Mouse (Mus musculus) frontal cortex, adult 2 months (tissue): ENCODE data around the gene H2al1j. TPM values are rescaled to one million over a fixed set of nuclear protein-coding genes. Genes with fewer than 3 reads are reported as not detected.
"Not testable (repeated sequence)": the region's sequence is repeated elsewhere in the genome, so short reads cannot be mapped to it uniquely, and the experiment has no call there.

ENCODE experiments used
- DNase-seq, 2 experiments: peaks; one replicate each; pipeline ENCODE4 v3.0.0; 2022; ENCODE audit warnings: low spot score in 1 of 2; ENCODE audit errors: extremely low spot score in 1 of 2
- polyA plus RNA-seq: library from polyadenylated mRNA; depleted of rRNA; stranded (reverse); fragments of >200 nt; gene quantifications from 2 replicates; pipeline ENCODE4 v1.2.3, GENCODE M21; 2012; rRNA removed

The H2al1j gene
- polyA plus RNA-seq = not detected in 2 replicates

DNA sequence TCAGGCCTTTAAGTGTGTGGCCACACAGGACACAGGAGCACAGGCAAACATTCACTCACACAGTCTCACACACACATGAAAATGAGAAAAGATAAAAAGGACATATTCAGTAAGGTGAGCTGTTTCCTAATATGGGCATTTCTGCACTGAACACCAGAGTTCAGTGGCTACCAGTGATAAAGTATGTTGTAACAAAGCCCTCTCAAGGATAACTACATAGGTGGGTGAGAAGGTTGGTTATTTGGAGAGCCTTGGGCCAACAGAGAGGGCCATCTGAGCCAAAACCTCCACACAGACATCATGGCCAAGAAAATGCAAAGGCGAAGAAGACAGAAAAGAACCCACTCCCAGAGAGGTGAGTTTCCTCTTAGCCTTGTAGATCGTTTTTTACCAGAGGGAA, at the start of gene H2al1j:
Gene H2al1j (plus strand): TSS at position 301 of the 400 bp plus-strand sequence.
- DNase-seq = not testable (repeated sequence)

DNA sequence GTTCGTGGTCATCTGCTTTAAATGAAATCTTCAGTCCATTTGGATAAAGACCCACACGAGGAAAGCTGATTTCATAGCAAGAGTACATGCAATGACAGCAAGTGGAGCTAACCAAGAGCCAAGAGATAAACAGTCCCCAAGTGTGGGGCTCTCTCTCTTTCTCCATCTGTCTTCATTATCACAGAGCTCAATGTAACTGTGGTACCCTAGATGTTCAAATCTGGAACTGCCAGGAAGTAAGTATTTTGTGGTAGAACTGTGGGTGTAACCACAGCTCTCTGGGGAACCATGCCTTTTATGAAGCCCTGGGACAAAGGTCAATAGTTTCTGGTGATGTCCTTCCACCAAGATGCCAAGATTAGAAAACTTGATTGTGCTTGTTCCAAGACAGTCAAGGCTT, 46.9 kb upstream of the H2al1j start:
- DNase-seq = no peak

DNA sequence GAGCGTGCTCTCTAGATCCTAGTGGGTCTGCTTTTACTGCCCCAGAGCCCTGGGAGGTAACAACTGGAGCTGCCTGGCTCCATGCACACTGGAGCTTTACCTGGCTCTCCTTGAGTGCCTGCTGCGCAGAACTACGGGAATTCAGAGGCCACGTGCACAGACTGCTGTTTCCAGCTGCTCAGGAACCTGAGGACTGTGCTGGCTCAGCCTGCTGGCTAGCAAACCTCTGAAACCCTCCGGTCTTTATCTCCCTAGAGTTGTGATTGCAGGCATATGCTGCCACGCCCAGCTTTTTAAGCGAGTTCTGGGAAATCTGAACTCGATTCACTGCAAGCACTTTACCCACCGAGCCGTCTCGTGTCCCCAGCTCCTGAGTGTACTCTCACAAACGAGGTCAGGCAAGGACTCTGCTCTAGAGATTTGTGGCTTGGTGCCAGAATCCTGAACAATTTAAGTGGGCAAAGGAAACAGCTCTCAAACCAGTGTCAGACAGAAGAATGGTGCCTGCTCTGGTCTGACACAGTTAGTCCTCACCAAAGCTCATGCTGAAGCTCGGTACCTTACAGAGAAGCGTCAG, 39.2 kb upstream of the H2al1j start:
- DNase-seq = no peak

- DNase-seq = no peak
These were observed 38.4 kb upstream of the H2al1j start for GRCm38 (mm10) chrX:11289244-11289643.

- DNase-seq = not testable (repeated sequence)
These were observed 28.7 kb upstream of the H2al1j start, which contains the start of gene H2al1a for GRCm38 (mm10) chrX:11298957-11299356. H2al1a (plus strand) TSS chrX:11299257.

GRCm38 (mm10) chrX:11302132-11302531, 25.5 kb upstream of the H2al1j start, which contains the start of gene H2al1b:
H2al1b (plus strand) TSS chrX:11302432.
- DNase-seq = not testable (repeated sequence)

GRCm38 (mm10) chrX:11305355-11305754, 22.3 kb upstream of the H2al1j start, which contains the start of gene H2al1c:
H2al1c (plus strand) TSS chrX:11305655.
- not testable (repeated sequence) for DNase-seq

- DNase-seq = not testable (repeated sequence)
These were observed 19.1 kb upstream of the H2al1j start, which contains the start of gene H2al1d for GRCm38 (mm10) chrX:11308524-11308923. H2al1d (plus strand) TSS chrX:11308824.

- not testable (repeated sequence) for DNase-seq
These were observed 16.0 kb upstream of the H2al1j start, which contains the start of gene H2al1e for GRCm38 (mm10) chrX:11311634-11312033. H2al1e (plus strand) TSS chrX:11311934.

DNA sequence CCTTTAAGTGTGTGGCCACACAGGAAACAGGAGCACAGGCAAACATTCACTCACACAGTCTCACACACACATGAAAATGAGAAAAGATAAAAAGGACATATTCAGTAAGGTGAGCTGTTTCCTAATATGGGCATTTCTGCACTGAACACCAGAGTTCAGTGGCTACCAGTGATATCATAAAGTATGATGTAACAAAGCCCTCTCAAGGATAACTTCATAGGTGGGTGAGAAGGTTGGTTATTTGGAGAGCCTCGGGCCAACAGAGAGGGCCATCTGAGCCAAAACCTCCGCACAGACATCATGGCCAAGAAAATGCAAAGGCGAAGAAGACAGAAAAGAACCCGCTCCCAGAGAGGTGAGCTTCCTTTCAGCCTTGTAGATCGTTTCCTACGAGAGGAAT, 12.8 kb upstream of the H2al1j start, which contains the start of gene H2al1f:
Gene H2al1f (plus strand): TSS at position 301 of the 400 bp plus-strand sequence.
- not testable (repeated sequence) for DNase-seq

GRCm38 (mm10) chrX:11317956-11318355, 9.7 kb upstream of the H2al1j start, which contains the start of gene H2al1g:
H2al1g (plus strand) TSS chrX:11318256.
- DNase-seq = not testable (repeated sequence)

DNA sequence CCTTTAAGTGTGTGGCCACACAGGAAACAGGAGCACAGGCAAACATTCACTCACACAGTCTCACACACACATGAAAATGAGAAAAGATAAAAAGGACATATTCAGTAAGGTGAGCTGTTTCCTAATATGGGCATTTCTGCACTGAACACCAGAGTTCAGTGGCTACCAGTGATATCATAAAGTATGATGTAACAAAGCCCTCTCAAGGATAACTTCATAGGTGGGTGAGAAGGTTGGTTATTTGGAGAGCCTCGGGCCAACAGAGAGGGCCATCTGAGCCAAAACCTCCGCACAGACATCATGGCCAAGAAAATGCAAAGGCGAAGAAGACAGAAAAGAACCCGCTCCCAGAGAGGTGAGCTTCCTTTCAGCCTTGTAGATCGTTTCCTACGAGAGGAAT, 6.4 kb upstream of the H2al1j start, which contains the start of gene H2al1h:
Gene H2al1h (plus strand): TSS at position 301 of the 400 bp plus-strand sequence.
- DNase-seq = not testable (repeated sequence)

DNA sequence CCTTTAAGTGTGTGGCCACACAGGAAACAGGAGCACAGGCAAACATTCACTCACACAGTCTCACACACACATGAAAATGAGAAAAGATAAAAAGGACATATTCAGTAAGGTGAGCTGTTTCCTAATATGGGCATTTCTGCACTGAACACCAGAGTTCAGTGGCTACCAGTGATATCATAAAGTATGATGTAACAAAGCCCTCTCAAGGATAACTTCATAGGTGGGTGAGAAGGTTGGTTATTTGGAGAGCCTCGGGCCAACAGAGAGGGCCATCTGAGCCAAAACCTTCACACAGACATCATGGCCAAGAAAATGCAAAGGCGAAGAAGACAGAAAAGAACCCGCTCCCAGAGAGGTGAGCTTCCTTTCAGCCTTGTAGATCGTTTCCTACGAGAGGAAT, 3.3 kb upstream of the H2al1j start, which contains the start of gene H2al1i:
Gene H2al1i (plus strand): TSS at position 301 of the 400 bp plus-strand sequence.
- not testable (repeated sequence) for DNase-seq

- no peak for DNase-seq
These were observed 18.1 kb downstream of the H2al1j start for GRCm38 (mm10) chrX:11345762-11346161.

DNA sequence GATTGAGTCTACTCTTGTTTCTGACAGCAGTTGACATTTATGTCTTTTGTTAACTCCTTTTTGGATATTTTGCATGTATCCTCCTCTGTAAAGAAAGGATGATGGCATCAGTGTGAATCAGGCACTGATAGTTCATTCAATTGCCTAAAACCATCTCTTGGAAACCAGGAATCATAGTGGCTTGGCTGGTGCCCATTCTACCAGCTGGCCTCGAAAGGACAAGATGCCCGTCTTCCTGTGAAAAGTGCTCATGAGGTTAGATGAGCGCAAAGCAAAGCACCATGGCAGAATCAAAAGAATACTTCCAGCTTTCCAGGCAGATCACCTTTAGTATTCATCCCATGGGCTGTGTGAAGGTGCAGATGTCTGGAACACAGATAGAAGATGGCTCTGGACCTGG, 19.1 kb downstream of the H2al1j start:
- DNase-seq = no peak

DNA sequence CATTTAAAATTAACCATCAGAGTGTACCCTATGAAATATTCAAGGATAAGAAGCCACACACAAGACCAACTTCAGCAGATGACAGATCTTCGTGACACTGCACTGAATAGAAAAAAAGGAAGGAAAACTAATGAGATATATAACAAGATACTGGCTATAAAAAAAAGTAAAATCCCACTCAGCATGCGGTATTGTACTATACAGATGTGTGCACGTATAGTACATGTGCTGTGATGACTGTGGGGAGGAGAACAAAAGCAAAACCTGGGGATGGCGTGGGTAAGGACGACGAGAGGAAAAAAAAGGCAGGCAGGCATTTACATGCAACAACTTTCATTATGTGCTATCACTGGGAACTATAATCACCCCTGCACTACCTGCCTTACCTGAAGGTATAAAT, 33.2 kb downstream of the H2al1j start:
- DNase-seq = no peak

DNA sequence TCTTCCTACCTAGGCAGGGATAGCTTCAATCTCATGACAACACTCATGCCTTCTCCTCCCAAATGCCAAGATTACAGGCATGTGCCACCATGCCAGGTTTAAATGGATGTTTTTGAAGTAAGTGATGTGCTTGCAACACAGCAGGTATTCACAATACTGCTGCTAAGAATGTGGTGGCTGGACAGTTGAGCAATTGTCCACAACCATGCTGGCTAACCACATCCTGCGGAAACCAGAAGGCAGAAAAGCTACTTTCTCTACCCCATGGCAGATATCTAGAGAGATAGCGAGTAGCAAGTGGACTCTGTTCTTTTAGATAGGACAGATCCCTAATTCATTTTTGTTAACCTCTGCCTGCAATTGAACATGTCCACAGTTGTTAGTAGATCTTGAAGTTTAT, 33.6 kb downstream of the H2al1j start:
- DNase-seq = no peak

DNA sequence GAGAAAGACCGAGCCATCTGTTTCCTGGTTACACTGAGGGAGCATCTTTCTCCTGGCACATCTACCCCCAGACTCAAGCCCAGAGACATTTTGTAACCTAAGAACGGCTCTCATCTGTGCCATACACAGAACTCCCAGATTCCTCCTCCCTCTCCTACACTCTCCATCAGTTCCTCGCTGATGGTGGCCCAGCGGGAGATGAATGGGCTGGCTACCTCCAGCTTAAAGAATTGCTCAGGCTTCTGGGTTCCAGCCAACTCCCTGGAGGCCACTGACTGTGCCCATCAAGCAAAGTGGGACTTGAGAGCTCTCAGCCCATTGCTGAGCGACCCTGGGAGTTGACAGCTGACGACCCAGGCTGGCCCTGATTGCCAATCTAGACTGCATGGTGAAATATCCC, 36.3 kb downstream of the H2al1j start:
- no peak for DNase-seq

- no peak for DNase-seq
These were observed 37.5 kb downstream of the H2al1j start for GRCm38 (mm10) chrX:11365151-11365550.
